Mouse (Mus musculus) kidney, embryonic 16.5 days (tissue): Measurements from ENCODE around the gene Nppa. TPM values are rescaled to one million over a fixed set of nuclear protein-coding genes. Genes with fewer than 3 reads are reported as not detected.
A peak's percentile ranks its signal among the peaks of the same experiment; 100 is the strongest.

ENCODE experiments used
- ATAC-seq: fragments of 200-750 bp; cut with Nextera tagmentation; 2 replicates; pipeline ENCODE4 v1.8.0; 2017; ENCODE audit warnings: moderate TSS enrichment; ENCODE audit not compliant: low FRiP score, low TSS enrichment
- H3K27ac ChIP-seq: fragments of 300-500 bp; sonication (generic); 2 replicates; pipeline ENCODE4 v1.5.1; 2014; ENCODE audit warnings: low read length
- H3K27me3 ChIP-seq: fragments of 300-500 bp; sonication (generic); 2 replicates; pipeline ENCODE4 v1.6.1; 2014; ENCODE audit warnings: low read length, control low read depth, mixed read lengths; ENCODE audit not compliant: insufficient read depth
- H3K36me3 ChIP-seq: fragments of 300-500 bp; sonication (generic); 2 replicates; pipeline ENCODE4 v1.6.1; 2014; ENCODE audit warnings: low read length, control low read depth, mixed read lengths; ENCODE audit not compliant: insufficient read depth
- H3K4me1 ChIP-seq: fragments of 300-500 bp; sonication (generic); 2 replicates; pipeline ENCODE4 v1.6.1; 2014; ENCODE audit warnings: low read length, control low read depth, mixed read lengths; ENCODE audit not compliant: insufficient read depth
- H3K4me2 ChIP-seq: fragments of 300-500 bp; sonication (generic); replicated peaks from 2 replicates; pipeline ENCODE4 v1.6.1; 2014; ENCODE audit warnings: low read depth, low read length
- H3K4me3 ChIP-seq: fragments of 300-500 bp; sonication (generic); 2 replicates; pipeline ENCODE4 v1.5.1; 2014; ENCODE audit warnings: mild to moderate bottlenecking, low read length
- H3K9ac ChIP-seq: fragments of 300-500 bp; sonication (generic); replicated peaks from 2 replicates; pipeline ENCODE4 v1.6.1; 2014; ENCODE audit warnings: low read length
- H3K9me3 ChIP-seq: fragments of 300-500 bp; sonication (generic); 2 replicates; pipeline ENCODE4 v1.6.1; 2016; ENCODE audit warnings: low read length, control low read depth
- WGBS: fragments of 180-500 bp; shearing (Covaris S2); extraction: QIAGEN DNeasy Blood & Tissue Kit; methylation state at CpG from one replicate; pipeline ENCODE4 v1.1.7; 2014; 5-methylcytosine and 5-hydroxymethylcytosine counted together
- polyA plus RNA-seq: library from polyadenylated mRNA; unstranded; fragments of >200 nt; fragmentation: Nextera tagmentation; extraction: Ambion mirVana; gene quantifications from 2 replicates; pipeline ENCODE4 v1.2.1, GENCODE M21; 2015

Nppa gene
- polyA plus RNA-seq, 1 experiment from 2014 or later = 1.00 TPM

GRCm38 (mm10) chr4:147977726-147978125 lies 22.8 kb upstream of the Nppa start:
- Histone ChIP-seq H3K4me1 (no peaks in the 10 kb centered on the region), H3K27me3 (no peaks in the 10 kb centered on the region), H3K27ac (no peak overlapping the region), H3K9me3 (peaks cover 3% of the 10 kb centered on the region; the same call in 1 of the 2 replicates), H3K4me3 (no peak overlapping the region), H3K36me3 (no peaks in the 10 kb centered on the region), H3K4me2 (no peak overlapping the region), H3K9ac (no peak overlapping the region)
- WGBS = 75% methylated on average over 4 of the region's 4 CpGs
- ATAC-seq = no peak

- no peak overlapping the region for H3K4me3 ChIP-seq
- no peak overlapping the region for H3K27ac ChIP-seq
- H3K9me3 ChIP-seq = peaks cover 3% of the 10 kb centered on the region; the same call in 1 of the 2 replicates
- no peaks in the 10 kb centered on the region for H3K4me1 ChIP-seq
- WGBS = 91% methylated on average over 6 of the region's 6 CpGs
- no peak overlapping the region for H3K9ac ChIP-seq
- no peaks in the 10 kb centered on the region for H3K36me3 ChIP-seq
- no peak for ATAC-seq
- H3K27me3 ChIP-seq = no peaks in the 10 kb centered on the region
- H3K4me2 ChIP-seq = no peak overlapping the region
These were observed 22.1 kb upstream of the Nppa start for GRCm38 (mm10) chr4:147978391-147978790.

DNA sequence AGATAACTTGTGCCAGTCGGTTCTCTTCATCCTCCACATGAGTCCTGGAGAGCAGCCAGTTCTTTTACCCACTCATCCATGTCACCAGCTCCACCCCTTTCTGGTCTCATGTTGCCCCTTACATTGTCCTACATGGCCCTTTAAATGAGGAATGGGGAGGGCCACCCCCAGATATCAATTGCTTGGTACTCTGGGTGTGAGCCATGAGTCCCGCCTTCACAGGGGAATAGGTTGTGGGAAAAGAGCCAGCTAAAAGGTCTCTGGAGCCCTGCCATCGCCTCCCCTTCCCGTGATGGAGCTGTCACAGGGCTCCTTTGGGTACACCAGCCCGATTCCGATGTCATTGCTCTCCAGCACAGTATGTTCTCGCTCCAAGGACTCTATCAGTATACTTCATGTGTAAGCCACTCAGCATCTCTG lies 21.1 kb upstream of the Nppa start:
- no peaks in the 10 kb centered on the region for H3K4me1 ChIP-seq
- H3K4me3 ChIP-seq = no peak overlapping the region
- no peaks in the 10 kb centered on the region for H3K27me3 ChIP-seq
- H3K9me3 ChIP-seq = peaks cover 3% of the 10 kb centered on the region; the same call in 1 of the 2 replicates
- no peaks in the 10 kb centered on the region for H3K36me3 ChIP-seq
- H3K27ac ChIP-seq = no peak overlapping the region
- no peak for ATAC-seq
- H3K4me2 ChIP-seq = no peak overlapping the region
- no peak overlapping the region for H3K9ac ChIP-seq
- 75% methylated on average over 7 of the region's 7 CpGs for WGBS

DNA sequence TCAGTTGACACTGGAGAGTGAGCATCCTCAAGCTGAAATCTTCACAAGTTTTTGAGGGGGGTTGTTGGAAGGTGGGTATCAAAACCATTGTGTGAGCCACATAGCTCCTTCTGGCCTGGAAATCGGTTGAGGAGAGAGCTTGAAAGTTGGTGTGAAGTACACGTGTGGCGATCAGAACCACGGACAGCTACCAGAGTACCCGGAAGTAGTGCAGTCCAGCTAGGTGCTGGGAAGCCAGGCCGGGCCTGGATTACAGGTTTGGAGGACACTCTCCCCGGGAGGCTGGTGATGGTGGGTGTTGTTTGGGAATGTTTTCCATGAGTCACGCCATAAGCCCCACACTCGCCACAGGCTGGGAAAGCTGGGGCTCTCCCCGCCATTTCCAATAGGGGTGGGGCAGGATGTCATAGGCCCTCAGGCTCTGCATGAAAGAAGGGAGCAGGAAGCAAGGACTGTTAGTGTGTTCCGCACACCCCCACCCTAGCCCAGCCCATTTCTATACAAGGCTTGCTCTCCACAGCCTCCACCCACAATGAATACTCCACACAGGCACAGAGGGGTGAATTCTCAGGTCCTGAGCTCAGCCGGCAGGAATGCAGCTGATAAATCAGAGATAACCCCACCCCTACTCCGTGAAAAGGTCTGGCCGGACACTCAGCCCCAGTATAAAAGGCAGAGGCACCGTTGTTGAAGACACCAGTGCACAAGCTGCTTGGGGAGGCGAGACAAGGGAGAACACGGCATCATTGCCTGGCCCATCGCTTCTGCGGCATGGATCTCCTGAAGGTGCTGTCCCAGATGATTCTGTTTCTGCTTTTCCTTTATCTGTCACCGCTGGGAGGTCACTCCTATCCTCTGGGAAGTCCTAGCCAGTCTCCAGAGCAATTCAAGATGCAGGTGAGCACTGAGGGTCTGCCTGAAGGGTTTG lies 15.1 kb upstream of the Nppa start, which contains the start of gene Nppb:
TSS of gene Nppb (plus strand) at position 584 of the 928 bp plus-strand sequence.
- ATAC-seq = peak; percentile 77
- whole genome bisulfite sequencing = 33% methylated on average over 20 of the region's 20 CpGs
- Histone ChIP-seq H3K9ac (no peak within 1 kb of the TSS), H3K9me3 (no peaks in the 10 kb centered on the region), H3K27me3 (no peaks in the 10 kb centered on the region), H3K36me3 (no peaks in the 10 kb centered on the region), H3K27ac (no peak within 1 kb of the TSS), H3K4me3 (no peak within 1 kb of the TSS), H3K4me2 (no peak within 1 kb of the TSS), H3K4me1 (no peaks in the 10 kb centered on the region)

DNA sequence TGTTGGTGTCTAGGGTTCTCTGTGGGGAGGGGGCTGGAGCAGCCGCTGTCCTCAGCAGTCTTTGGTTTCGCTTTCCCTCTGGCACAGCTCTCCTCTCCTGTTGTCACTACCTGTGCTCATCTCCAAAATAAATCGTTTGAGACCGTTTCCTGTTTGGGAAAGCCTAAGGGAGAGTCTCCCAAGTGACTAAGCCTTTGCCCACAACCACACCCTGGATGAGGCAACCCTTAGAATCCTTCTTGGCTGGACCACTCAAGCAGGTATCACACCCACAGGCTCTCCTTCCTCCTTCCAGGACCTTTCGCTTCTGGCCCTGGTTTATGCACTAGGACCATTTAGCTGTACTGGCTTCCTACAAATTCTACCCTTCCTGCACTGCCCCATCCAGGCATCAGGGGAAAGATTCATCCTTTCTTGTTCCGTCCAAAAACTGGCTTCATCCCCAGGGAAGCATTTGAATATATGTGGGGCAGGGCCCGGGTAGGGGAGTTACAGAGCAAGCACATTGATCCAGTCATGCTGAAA lies 6.9 kb upstream of the Nppa start:
- Histone ChIP-seq H3K4me1 (no peaks in the 10 kb centered on the region), H3K4me2 (no peak overlapping the region), H3K4me3 (no peak overlapping the region), H3K27ac (no peak overlapping the region), H3K9me3 (no peaks in the 10 kb centered on the region), H3K36me3 (no peaks in the 10 kb centered on the region), H3K9ac (no peak overlapping the region), H3K27me3 (no peaks in the 10 kb centered on the region)
- WGBS = 55% methylated on average over 7 of the region's 7 CpGs
- ATAC-seq = no peak

GRCm38 (mm10) chr4:147995311-147995710 lies 5.2 kb upstream of the Nppa start:
- Histone ChIP-seq H3K27me3 (no peaks in the 10 kb centered on the region), H3K9ac (no peak overlapping the region), H3K4me1 (no peaks in the 10 kb centered on the region), H3K4me2 (no peak overlapping the region), H3K9me3 (no peaks in the 10 kb centered on the region), H3K27ac (no peak overlapping the region), H3K4me3 (no peak overlapping the region), H3K36me3 (no peaks in the 10 kb centered on the region)
- no peak for ATAC-seq
- 86% methylated on average over 3 of the region's 3 CpGs for WGBS

- no peaks in the 10 kb centered on the region for H3K27me3 ChIP-seq
- H3K4me1 ChIP-seq = no peaks in the 10 kb centered on the region
- no peak overlapping the region for H3K4me3 ChIP-seq
- no peaks in the 10 kb centered on the region for H3K9me3 ChIP-seq
- no peak overlapping the region for H3K27ac ChIP-seq
- 81% methylated on average over 17 of the region's 17 CpGs for WGBS
- H3K36me3 ChIP-seq = peaks cover 16% of the 10 kb centered on the region
- ATAC-seq = no peak
- H3K9ac ChIP-seq = no peak overlapping the region
- no peak overlapping the region for H3K4me2 ChIP-seq
These were observed 679 bp downstream of the Nppa start for GRCm38 (mm10) chr4:148001013-148001789.

- H3K36me3 ChIP-seq = peaks cover 22% of the 10 kb centered on the region
- H3K4me3 ChIP-seq = no peak overlapping the region
- H3K4me2 ChIP-seq = no peak overlapping the region
- no peaks in the 10 kb centered on the region for H3K27me3 ChIP-seq
- no peak overlapping the region for H3K9ac ChIP-seq
- WGBS = 49% methylated on average over 8 of the region's 8 CpGs
- no peaks in the 10 kb centered on the region for H3K9me3 ChIP-seq
- no peak for ATAC-seq
- H3K27ac ChIP-seq = no peak overlapping the region
- H3K4me1 ChIP-seq = no peaks in the 10 kb centered on the region
These were observed 1.3 kb downstream of the Nppa start for GRCm38 (mm10) chr4:148001866-148002265.

DNA sequence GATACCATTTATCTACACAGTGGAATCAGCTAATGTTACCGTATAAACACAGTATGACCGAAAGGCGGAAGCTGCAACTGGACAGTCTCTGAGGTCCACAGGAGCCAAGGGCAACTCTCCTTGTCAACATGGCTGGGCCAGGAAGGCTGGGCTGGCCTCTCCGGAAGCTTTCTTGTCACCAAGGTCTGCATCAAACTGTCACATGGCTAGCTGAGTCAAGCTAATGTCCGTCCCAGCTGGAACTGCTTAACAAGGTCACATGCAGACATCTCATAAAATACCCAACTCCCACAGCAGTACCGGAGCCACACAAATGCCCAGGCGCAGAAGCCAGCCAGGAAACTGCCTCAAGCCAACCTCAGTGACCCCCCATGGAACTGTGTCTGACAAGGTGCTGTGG lies 3.8 kb downstream of the Nppa start:
- no peak overlapping the region for H3K9ac ChIP-seq

More for the DNA sequence above, 3.8 kb downstream of the Nppa start:
- H3K27ac ChIP-seq = no peak overlapping the region
- ATAC-seq = no peak
- no peaks in the 10 kb centered on the region for H3K9me3 ChIP-seq
- no peaks in the 10 kb centered on the region for H3K27me3 ChIP-seq
- no peak overlapping the region for H3K4me2 ChIP-seq
- no peak overlapping the region for H3K4me3 ChIP-seq
- H3K4me1 ChIP-seq = no peaks in the 10 kb centered on the region
- WGBS = 52% methylated on average over 7 of the region's 7 CpGs
- H3K36me3 ChIP-seq = peaks cover 46% of the 10 kb centered on the region
